Mouse (Mus musculus): ENCODE results near the gene Rnf144a.

GRCm38 (mm10) chr12:26451150-26451549 lies 36.1 kb upstream of the Rnf144a start:
- TF ChIP-seq POLR2A (IDR thresholded peaks at IDR 0.05; ENCODE audit: borderline replicate concordance, low read depth, low read length) (no peak), CTCF (IDR thresholded peaks at IDR 0.05; ENCODE audit: low read depth, low read length) (no peak)
